Mouse (Mus musculus) kidney, postnatal 14 days (tissue): ENCODE measurements around the gene Mrfap1.
A peak's percentile ranks its signal among the peaks of the same experiment; 100 is the strongest.

Experiments used
- DNase-seq: peaks from one replicate; pipeline ENCODE4 v3.0.0; 2022; ENCODE audit warnings: mixed read lengths

The Mrfap1 gene

GRCm38 (mm10) chr5:36778901-36779300, 17.7 kb downstream of the Mrfap1 start:
- no peak for DNase-seq

GRCm38 (mm10) chr5:36777186-36777585, 19.4 kb downstream of the Mrfap1 start:
- DNase-seq = no peak

GRCm38 (mm10) chr5:36776021-36776575, 20.5 kb downstream of the Mrfap1 start:
- DNase-seq = no peak

GRCm38 (mm10) chr5:36775317-36775716, 21.3 kb downstream of the Mrfap1 start:
- DNase-seq = no peak

GRCm38 (mm10) chr5:36772586-36772985, 24.0 kb downstream of the Mrfap1 start:
- no peak for DNase-seq

- no peak for DNase-seq
These were observed 27.0 kb downstream of the Mrfap1 start for GRCm38 (mm10) chr5:36769603-36770002.

- DNase-seq = no peak
These were observed 29.4 kb downstream of the Mrfap1 start for GRCm38 (mm10) chr5:36766958-36767703.

- no peak for DNase-seq
These were observed 36.7 kb downstream of the Mrfap1 start for GRCm38 (mm10) chr5:36759848-36760247.

GRCm38 (mm10) chr5:36757033-36757432, 39.5 kb downstream of the Mrfap1 start:
- no peak for DNase-seq

GRCm38 (mm10) chr5:36750119-36751078, 46.2 kb downstream of the Mrfap1 start:
- no peak for DNase-seq

- DNase-seq = peak; percentile 95
These were observed 48.0 kb downstream of the Mrfap1 start, which contains the start of gene Bloc1s4 for GRCm38 (mm10) chr5:36748536-36749061. Gene Bloc1s4 (minus strand): TSS chr5:36748650.

GRCm38 (mm10) chr5:36747794-36748535, 48.6 kb downstream of the Mrfap1 start:
- no peak for DNase-seq

- DNase-seq = no peak
These were observed 49.5 kb downstream of the Mrfap1 start for GRCm38 (mm10) chr5:36747071-36747470.
